Mouse (Mus musculus): ENCODE results near the gene Trf. TPM values are rescaled to one million over a fixed set of nuclear protein-coding genes. Genes with fewer than 3 reads are reported as not detected.
A peak's percentile ranks its signal among the peaks of the same experiment; 100 is the strongest.

The Trf gene
- polyA plus RNA-seq, 1 experiment, result 19.6 TPM

DNA sequence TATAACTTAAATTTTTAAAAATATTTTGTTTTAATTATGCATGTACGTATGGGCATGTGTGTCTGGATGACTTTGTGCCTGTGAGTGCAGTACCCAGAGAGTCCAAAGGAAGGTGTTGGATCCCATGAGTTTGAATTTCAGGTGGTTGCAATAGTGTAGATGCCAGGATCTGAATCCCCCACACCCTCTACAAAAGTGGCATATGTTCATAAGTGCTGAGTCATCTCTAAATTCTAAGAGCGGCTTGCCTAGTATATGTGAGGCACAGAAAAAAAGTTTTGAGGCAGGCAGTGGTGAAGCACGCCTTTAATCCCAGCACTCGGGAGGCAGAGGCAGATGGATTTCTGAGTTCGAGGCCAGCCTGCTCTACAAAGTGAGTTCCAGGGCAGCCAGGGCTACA is 24.5 kb downstream of the Trf start:
- no peaks in the 10 kb centered on the region for H3K4me1 ChIP-seq (ENCODE audit: control insufficient read depth, insufficient read depth, insufficient read length, low read length)
- WGBS, result 93% methylated on average over 5 of the region's 5 CpGs
- no peak for TF ChIP-seq POLR2A (IDR thresholded peaks at IDR 0.05; ENCODE audit: low read depth, low read length)
- H3K4me3 ChIP-seq (ENCODE audit: low read depth, low read length), result no peak overlapping the region
- no peak overlapping the region for H3K27ac ChIP-seq (ENCODE audit: insufficient read depth, low read depth, low read length)
- no peaks in the 10 kb centered on the region for H3K36me3 ChIP-seq (ENCODE audit: control insufficient read depth, insufficient read depth, low read length)
- no peaks in the 10 kb centered on the region for H3K27me3 ChIP-seq (ENCODE audit: control insufficient read depth, insufficient read depth, low read length)

GRCm38 (mm10) chr9:103201561-103202260 is 28.5 kb downstream of the Trf start, which contains the start of gene Srprb:
Srprb (minus strand) TSS chr9:103202137.
- Histone ChIP-seq H3K27ac (ENCODE audit: insufficient read depth, low read depth, low read length) (peak within 1 kb of the TSS; percentile 39; the same call in 1 of the 2 replicates), H3K27me3 (ENCODE audit: control insufficient read depth, insufficient read depth, low read length) (no peaks in the 10 kb centered on the region), H3K4me3 (ENCODE audit: low read depth, low read length) (peak within 1 kb of the TSS; percentile 90), H3K4me1 (ENCODE audit: control insufficient read depth, insufficient read depth, insufficient read length, low read length) (no peaks in the 10 kb centered on the region), H3K36me3 (ENCODE audit: control insufficient read depth, insufficient read depth, low read length) (peaks cover 16% of the 10 kb centered on the region)
- no peak for TF ChIP-seq CTCF (IDR thresholded peaks at IDR 0.05; ENCODE audit: extremely low read depth, insufficient read length, insufficient replicate concordance, low read depth, low read length)
- peak; percentile 47; the same call in 1 of the 2 replicates for TF ChIP-seq POLR2A (IDR thresholded peaks at IDR 0.05; ENCODE audit: low read depth, low read length)
- WGBS, result under 1% methylated on average over 45 of the region's 45 CpGs

DNA sequence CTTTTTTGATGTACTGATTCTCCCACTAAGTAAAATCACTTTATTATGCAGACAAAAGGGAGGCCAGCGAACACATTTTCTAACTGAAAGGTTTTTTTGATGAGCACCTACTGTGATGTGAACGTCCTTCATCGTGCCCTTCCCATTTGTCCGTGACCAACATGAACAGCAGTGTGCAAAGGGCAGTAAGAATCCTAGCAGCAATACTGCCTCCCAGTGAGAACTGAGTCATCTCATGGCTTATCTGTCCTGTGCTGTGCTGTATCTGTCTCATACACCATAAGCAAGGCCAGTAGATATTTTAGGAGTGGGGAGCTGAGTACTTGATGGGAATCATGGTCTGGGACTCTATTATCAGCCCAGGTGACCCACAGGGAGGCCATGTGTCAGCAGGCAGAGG is 41.8 kb downstream of the Trf start:
- WGBS, result 93% methylated on average over 4 of the region's 4 CpGs

DNA sequence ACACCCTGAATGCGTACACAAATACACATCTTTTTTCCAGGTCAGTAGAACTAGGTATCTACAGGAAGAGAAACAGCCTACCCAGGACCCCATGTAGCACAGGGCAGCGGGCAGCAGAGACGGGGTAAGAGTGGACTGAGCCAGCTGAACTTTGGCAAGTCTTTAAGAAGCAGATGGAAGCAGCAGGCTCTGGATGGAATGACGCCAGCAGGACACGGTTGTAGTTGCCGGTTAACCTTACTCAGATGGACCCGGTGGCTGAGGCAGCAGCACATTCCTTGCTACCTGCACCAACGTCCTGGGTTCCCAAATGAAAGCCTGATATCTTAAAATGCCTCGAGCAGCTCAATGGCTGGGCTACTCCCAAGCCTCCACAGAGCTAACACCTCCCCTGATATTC is 43.5 kb downstream of the Trf start:
- peaks cover 25% of the 10 kb centered on the region for H3K36me3 ChIP-seq (ENCODE audit: control insufficient read depth, insufficient read depth, low read length)
- H3K27me3 ChIP-seq (ENCODE audit: control insufficient read depth, insufficient read depth, low read length), result no peaks in the 10 kb centered on the region
- H3K4me3 ChIP-seq (ENCODE audit: low read depth, low read length), result no peak overlapping the region
- no peak overlapping the region for H3K27ac ChIP-seq (ENCODE audit: insufficient read depth, low read depth, low read length)
- TF ChIP-seq POLR2A (IDR thresholded peaks at IDR 0.05; ENCODE audit: low read depth, low read length) (no peak), CTCF (IDR thresholded peaks at IDR 0.05; ENCODE audit: extremely low read depth, insufficient read length, insufficient replicate concordance, low read depth, low read length) (no peak)
- no peaks in the 10 kb centered on the region for H3K4me1 ChIP-seq (ENCODE audit: control insufficient read depth, insufficient read depth, insufficient read length, low read length)
- WGBS, result 42% methylated on average over 9 of the region's 9 CpGs

More for the DNA sequence above, 41.8 kb downstream of the Trf start:
- TF ChIP-seq POLR2A (IDR thresholded peaks at IDR 0.05; ENCODE audit: low read depth, low read length) (no peak), CTCF (IDR thresholded peaks at IDR 0.05; ENCODE audit: extremely low read depth, insufficient read length, insufficient replicate concordance, low read depth, low read length) (no peak)
- Histone ChIP-seq H3K27me3 (ENCODE audit: control insufficient read depth, insufficient read depth, low read length) (no peaks in the 10 kb centered on the region), H3K4me3 (ENCODE audit: low read depth, low read length) (no peak overlapping the region), H3K27ac (ENCODE audit: insufficient read depth, low read depth, low read length) (no peak overlapping the region), H3K4me1 (ENCODE audit: control insufficient read depth, insufficient read depth, insufficient read length, low read length) (no peaks in the 10 kb centered on the region), H3K36me3 (ENCODE audit: control insufficient read depth, insufficient read depth, low read length) (peaks cover 38% of the 10 kb centered on the region)

DNA sequence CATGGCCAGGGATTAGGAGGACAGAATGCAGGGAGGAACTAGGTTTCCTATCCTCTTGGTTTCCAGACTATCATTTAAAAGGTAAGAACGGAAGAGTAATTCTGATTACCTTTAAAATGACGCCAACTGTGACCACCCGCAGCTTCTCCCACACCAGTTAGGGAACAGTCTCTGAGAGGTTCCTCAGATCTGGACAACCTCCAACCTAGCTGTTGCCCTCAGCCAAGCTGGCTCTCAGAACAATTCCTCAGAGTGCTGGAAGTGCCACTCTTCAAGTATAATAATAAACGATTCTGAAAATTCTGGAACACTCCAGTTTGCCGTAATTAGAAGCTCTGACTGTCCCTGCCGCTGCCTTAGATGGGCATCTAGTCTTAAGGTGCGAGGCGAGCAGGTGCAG is 44.3 kb downstream of the Trf start:
- Histone ChIP-seq H3K27me3 (ENCODE audit: control insufficient read depth, insufficient read depth, low read length) (no peaks in the 10 kb centered on the region), H3K4me3 (ENCODE audit: low read depth, low read length) (no peak overlapping the region), H3K36me3 (ENCODE audit: control insufficient read depth, insufficient read depth, low read length) (peaks cover 18% of the 10 kb centered on the region), H3K4me1 (ENCODE audit: control insufficient read depth, insufficient read depth, insufficient read length, low read length) (no peaks in the 10 kb centered on the region; the same call in 1 of the 2 replicates), H3K27ac (ENCODE audit: insufficient read depth, low read depth, low read length) (no peak overlapping the region)
- WGBS, result 88% methylated on average over 8 of the region's 8 CpGs
- TF ChIP-seq CTCF (IDR thresholded peaks at IDR 0.05; ENCODE audit: extremely low read depth, insufficient read length, insufficient replicate concordance, low read depth, low read length) (no peak), POLR2A (IDR thresholded peaks at IDR 0.05; ENCODE audit: low read depth, low read length) (no peak)

DNA sequence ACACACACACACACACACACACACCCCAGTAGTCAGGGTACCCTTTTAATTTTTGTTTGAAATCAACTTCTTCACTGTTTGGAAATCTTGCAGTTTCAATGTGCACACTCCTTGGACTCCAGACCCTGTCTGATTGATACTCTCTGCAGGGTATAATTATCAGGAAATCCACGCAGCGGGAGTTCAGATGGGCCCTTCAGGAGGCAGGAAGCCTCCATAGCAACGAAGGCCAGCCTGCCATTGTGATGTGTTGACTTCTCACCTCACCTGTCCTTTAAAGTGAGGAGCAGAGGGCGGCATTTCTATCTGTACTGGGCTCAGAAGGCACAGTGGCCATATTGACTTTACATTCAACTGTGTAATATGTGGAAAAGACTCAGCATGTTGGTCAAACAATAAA is 45.4 kb downstream of the Trf start:
- 66% methylated on average over 4 of the region's 4 CpGs for WGBS

DNA sequence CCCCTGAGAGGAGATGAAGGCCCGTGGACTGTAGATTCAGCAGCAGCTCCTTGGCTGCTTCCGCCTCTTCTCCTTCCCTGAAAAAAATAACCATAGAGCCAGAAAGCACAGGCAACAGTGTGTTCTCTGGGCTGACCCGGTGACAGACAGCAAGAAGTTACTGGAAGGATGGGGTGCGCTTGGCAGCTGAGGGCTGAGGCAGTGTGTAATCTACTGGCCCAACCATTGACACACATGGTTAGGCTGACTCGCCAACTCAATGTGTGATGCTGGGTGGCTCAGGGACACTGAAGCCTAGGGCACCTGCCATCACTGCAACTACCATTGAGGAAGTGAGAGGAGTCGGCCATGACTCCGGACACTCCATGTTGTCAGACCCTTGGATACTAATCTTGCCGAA is 48.4 kb downstream of the Trf start:
- no peak overlapping the region for H3K27ac ChIP-seq (ENCODE audit: insufficient read depth, low read depth, low read length)
- no peaks in the 10 kb centered on the region; the same call in 1 of the 2 replicates for H3K4me1 ChIP-seq (ENCODE audit: control insufficient read depth, insufficient read depth, insufficient read length, low read length)
- TF ChIP-seq POLR2A (IDR thresholded peaks at IDR 0.05; ENCODE audit: low read depth, low read length), result no peak
- TF ChIP-seq CTCF (IDR thresholded peaks at IDR 0.05; ENCODE audit: extremely low read depth, insufficient read length, insufficient replicate concordance, low read depth, low read length), result no peak
- no peaks in the 10 kb centered on the region for H3K27me3 ChIP-seq (ENCODE audit: control insufficient read depth, insufficient read depth, low read length)
- no peak overlapping the region for H3K4me3 ChIP-seq (ENCODE audit: low read depth, low read length)
- WGBS, result 86% methylated on average over 8 of the region's 8 CpGs
- no peaks in the 10 kb centered on the region for H3K36me3 ChIP-seq (ENCODE audit: control insufficient read depth, insufficient read depth, low read length)

More for the DNA sequence above, 45.4 kb downstream of the Trf start:
- Histone ChIP-seq H3K27me3 (ENCODE audit: control insufficient read depth, insufficient read depth, low read length) (no peaks in the 10 kb centered on the region), H3K4me1 (ENCODE audit: control insufficient read depth, insufficient read depth, insufficient read length, low read length) (no peaks in the 10 kb centered on the region; the same call in 1 of the 2 replicates), H3K27ac (ENCODE audit: insufficient read depth, low read depth, low read length) (no peak overlapping the region), H3K4me3 (ENCODE audit: low read depth, low read length) (no peak overlapping the region), H3K36me3 (ENCODE audit: control insufficient read depth, insufficient read depth, low read length) (peaks cover 11% of the 10 kb centered on the region)
- TF ChIP-seq CTCF (IDR thresholded peaks at IDR 0.05; ENCODE audit: extremely low read depth, insufficient read length, insufficient replicate concordance, low read depth, low read length) (no peak), POLR2A (IDR thresholded peaks at IDR 0.05; ENCODE audit: low read depth, low read length) (no peak)

Measured in small intestine, adult 2 months (tissue).